Mouse (Mus musculus) spleen, adult 18-20 months (tissue): ENCODE data around the gene Wt1.

Source experiments
- DNase-seq, 2 experiments: peaks; one replicate each; pipeline ENCODE4 v3.0.0; 2022; ENCODE audit warnings: mixed read lengths in 2 of 2

The Wt1 gene

GRCm38 (mm10) chr2:105126691-105127530, 582 bp downstream of the Wt1 start:
- no peak for DNase-seq

- no peak for DNase-seq
These were observed 1.5 kb downstream of the Wt1 start for GRCm38 (mm10) chr2:105127531-105128480.

DNA sequence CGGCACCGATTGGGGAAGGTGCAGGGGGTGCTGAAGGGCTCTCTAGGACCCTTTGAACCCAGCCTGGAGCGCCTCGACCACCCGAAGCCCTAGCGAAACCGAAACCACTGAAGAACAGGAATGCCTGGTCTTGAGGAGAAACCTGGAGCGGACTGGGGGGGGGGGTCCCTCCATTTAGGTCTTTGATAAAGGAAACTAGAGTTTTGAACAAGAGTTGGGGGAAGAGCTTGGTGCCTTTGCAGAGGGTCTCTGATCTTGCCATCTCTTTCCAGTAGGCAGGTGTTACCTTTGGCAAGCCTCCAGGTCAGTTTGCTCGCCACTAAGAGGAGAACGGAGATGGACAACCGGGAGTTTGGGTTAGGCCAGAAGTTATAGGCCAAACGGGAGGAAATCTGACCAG, 2.2 kb downstream of the Wt1 start:
- no peak for DNase-seq

- no peak for DNase-seq
These were observed 4.2 kb downstream of the Wt1 start for GRCm38 (mm10) chr2:105130351-105131060.

DNA sequence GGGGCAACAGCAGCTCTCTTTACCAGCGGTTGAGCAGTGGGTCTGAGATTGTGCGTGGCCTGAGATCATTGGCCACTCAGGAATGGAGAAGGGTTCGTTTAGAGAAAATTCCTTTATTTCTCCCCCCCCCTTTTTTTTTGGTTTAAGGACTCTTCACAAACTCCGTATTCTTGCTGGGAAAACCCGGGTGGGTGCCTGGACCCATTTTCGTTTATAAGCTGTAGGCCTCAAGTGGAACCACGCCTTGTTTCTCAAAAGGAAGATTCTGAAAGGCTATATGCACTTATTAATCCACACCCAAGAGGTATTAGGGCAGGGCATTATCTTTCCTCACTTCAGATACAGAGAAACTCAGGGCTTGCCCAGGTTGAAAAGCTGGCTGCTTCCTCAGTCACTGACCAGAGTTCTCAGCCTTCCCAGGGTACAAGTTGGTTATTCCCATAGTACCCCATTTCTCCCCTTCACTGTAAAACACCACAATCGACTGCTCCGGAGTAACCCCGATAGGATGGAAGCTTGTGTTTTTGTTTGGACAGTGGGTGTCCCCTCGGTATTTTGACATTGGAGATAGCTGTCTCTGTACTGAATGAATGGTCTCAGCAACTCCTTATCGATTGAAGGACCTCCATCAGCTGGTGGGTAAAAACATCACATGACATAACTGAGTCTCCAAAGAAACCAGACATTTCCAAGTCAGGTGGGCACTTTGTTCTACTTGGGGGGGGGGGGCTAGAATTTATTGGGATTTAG, 4.9 kb downstream of the Wt1 start:
- DNase-seq = no peak

GRCm38 (mm10) chr2:105131811-105132100, 5.4 kb downstream of the Wt1 start:
- DNase-seq = no peak

DNA sequence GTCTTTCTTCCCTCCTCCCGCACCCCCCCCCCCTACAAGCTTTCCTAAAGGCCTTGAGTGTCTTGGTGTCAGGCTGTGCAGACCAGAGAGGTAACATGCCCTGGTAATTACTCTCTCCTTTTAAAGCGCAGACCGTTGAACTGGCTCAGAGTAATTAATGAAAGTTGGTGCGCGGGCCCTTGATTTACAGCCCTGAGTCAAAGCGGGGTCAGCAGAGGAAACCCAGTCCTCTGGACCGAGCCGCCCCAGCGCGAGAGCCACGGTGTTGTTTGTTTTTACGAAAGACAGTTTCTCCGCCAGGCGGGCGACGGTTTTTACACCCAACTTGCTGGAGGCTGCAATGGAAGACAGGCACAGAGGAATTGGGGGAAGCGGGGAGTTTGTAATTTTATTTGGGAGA, 6.0 kb downstream of the Wt1 start:
- DNase-seq = no peak

- no peak for DNase-seq
These were observed 6.8 kb downstream of the Wt1 start for GRCm38 (mm10) chr2:105132933-105133795.

DNA sequence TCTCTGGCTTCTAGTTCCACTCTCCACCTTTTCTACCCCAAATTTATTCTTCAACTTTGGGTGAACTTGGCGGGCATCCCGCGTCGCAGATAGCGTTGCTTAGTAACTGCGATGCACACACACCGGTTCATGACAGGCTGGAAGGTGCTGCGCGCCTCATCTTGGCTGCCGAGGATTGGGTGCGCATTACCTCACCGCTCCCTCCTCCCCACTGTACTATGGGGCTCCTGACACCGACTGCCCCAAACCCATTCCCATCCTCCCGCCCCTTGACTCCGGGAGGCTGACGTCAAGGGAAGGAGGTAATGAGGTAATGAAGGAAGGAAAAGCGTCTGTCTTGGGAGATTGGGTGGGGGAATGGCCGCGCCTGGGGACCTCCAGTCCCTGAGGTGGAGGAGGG, 8.0 kb downstream of the Wt1 start:
- DNase-seq = no peak

- DNase-seq = no peak
These were observed 13.1 kb downstream of the Wt1 start for GRCm38 (mm10) chr2:105139471-105139870.

- no peak for DNase-seq
These were observed 15.0 kb downstream of the Wt1 start for GRCm38 (mm10) chr2:105141371-105141770.

DNA sequence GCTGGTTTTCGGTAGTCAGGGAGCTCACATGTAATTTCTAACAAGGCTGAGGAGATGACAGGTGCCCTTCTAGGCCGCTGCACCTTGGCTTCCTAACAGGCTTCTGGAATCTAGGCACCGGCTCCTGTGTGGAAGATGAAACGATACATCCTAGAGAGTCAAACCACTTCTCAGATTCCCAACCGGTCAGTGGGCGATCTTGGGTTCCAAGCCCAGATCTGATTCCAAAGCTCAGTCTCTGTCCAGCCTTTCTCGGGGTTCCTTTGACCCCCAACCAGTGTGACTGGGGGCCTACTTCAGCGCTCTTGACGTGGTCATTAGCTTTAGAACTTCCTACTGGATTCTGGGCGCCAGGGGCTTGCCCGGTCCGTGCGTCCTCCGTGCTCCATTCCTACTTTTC, 17.4 kb downstream of the Wt1 start:
- DNase-seq = no peak

- DNase-seq = no peak
These were observed 25.2 kb downstream of the Wt1 start for GRCm38 (mm10) chr2:105151544-105151943.

- no peak for DNase-seq
These were observed 26.7 kb downstream of the Wt1 start for GRCm38 (mm10) chr2:105153046-105153445.

- no peak for DNase-seq
These were observed 34.6 kb downstream of the Wt1 start for GRCm38 (mm10) chr2:105160949-105161348.

DNA sequence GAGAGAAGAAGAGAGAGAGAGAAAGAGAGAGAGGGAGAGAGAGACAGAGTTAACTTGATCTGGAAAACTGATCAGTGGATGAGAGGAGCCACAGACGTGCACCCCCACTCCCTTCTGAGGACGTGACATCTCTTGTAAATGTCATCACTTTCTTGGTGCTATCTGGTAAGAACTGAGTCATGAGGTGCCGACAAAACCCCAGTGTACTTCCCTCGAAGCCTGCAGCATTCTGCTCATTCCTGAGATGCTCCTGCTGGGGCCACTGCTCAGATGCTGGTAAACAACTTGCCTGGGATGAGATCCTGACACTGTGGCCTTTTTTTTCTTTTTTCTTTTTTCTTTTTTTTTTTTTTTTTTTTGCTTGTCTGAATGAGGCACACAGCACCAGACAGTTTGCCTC, 36.4 kb downstream of the Wt1 start:
- no peak for DNase-seq

DNA sequence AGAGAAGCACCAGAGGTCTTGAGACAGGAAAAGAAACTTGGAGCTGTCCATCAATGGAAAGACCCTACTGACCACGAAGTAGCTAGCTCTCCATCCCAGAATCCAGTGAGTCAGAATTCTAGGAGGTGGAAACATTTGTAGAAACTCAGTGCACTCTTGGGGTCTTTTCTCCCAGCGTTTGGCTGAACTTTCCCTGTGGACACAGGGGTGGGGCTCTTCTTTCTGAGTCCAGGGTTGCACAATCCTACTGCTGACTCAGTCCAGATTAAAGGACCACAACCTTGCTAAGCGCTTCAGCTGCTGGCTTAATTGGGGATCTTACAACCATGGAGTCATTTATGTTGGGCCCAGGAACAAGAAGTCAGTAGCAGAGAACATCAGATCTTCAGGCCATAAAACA, 41.8 kb downstream of the Wt1 start:
- DNase-seq = no peak

DNA sequence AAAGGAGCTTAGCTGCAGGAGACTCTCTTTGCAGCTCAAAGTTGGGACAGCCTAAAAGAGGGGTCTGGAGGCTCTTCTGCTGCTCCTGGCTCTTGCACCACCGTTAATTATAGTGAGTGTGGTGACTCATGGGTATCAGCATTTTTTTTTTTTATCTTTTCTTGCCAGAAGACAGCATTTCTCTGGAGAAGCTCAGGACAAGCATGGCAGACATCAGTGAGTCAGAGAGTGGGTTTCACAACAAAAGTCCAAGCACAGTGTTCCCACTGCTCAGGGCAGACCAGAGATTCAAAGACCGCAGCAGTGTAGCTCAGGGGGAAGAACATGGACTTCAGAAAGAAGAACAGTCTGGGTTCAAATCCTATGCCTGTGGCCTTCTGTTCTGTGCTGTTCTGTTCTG, 47.9 kb downstream of the Wt1 start:
- DNase-seq = no peak

- DNase-seq = no peak
These were observed 52.5 kb downstream of the Wt1 start for GRCm38 (mm10) chr2:105178871-105179270.

DNA sequence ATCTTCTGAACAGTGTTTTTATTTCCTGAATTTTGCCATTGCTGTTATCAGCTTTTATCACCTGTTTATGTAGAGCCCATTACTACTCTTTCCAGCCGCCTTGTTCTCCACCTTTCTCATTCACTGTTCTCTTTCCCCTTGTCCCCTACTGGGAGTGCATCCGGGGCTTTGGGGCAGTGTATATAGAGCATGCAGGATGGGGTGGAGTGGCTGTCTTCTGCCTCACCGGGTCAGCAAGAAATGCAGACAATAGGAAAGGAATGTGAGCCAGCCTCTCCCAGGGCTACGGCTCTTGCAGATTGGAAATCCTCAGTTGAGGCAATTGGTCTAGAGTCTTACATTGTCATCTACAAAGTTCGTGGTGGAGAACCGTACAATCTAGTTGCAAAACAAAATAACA, 56.2 kb downstream of the Wt1 start:
- no peak for DNase-seq

DNA sequence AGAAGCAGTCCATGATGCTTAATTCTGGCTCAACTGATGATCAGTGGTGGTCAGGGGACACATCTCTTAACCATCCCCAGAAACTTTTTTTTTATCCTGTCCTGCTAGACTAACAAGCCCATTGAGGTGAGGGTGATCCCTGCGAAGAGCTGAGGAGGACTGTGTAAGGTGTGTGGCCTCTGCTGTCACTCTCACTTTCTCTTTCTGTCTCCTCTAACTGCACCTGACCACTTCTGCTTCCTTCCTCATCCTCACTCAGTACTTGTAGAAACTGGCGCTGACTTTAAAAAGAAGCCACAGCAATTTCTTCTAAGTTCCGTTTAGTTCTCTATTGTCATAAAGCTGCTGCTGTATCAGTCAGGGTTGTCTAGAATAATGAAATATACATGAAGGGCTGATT, 58.8 kb downstream of the Wt1 start:
- no peak for DNase-seq
